Mouse (Mus musculus): ENCODE data around the gene Upf1. TPM values are rescaled to one million over a fixed set of nuclear protein-coding genes. Genes with fewer than 3 reads are reported as not detected.
A peak's percentile ranks its signal among the peaks of the same experiment; 100 is the strongest.

Gene Upf1
- total RNA-seq, 2 experiments from 2014 or later: 61.8 to 66.1 TPM

- DNase-seq (ENCODE audit: extremely low spot score in 1 of 2, low spot score in 1 of 2): peak; percentile 79 to 80
Observed at GRCm38 (mm10) chr8:70282603-70283135, 70.4 kb downstream of the Upf1 start, which contains the start of gene Homer3. TSS of gene Homer3 (plus strand) at chr8:70282827.

Other genes starting within 250 kb of the Upf1 start
- gene Ncan, start 232.4 kb downstream of the Upf1 start, total RNA-seq (2021): 100 to 1,000 TPM; 188 to 207 TPM
- 10 to 100 TPM; 25.5 to 29.8 TPM for gene Nr2c2ap, start 221.9 kb downstream of the Upf1 start, total RNA-seq (2021)
- gene Rfxank, start 214.1 kb downstream of the Upf1 start, total RNA-seq (2021): 10 to 100 TPM; 11.8 to 12.0 TPM
- 10 to 100 TPM; 47.0 to 47.5 TPM for gene Borcs8, start 213.8 kb downstream of the Upf1 start, total RNA-seq (2021)
- gene Mef2b, start 213.6 kb downstream of the Upf1 start, total RNA-seq (2021): not detected
- 10 to 100 TPM; 48.7 to 59.9 TPM for gene Tmem161a, start 180.9 kb downstream of the Upf1 start, total RNA-seq (2021)
- gene Slc25a42, start 141.0 kb downstream of the Upf1 start, total RNA-seq (2021): 10 to 100 TPM; 34.9 to 42.0 TPM
- 100 to 1,000 TPM; 107 to 133 TPM for gene Sugp2, start 119.1 kb downstream of the Upf1 start, total RNA-seq (2021)
- gene Armc6, start 118.8 kb downstream of the Upf1 start, total RNA-seq (2021): 10 to 100 TPM; 43.4 to 49.4 TPM
- gene Homer3, start 70.5 kb downstream of the Upf1 start, total RNA-seq (2021): 10 to 100 TPM; 84.4 to 86.0 TPM
- gene Ddx49, start 50.8 kb downstream of the Upf1 start, total RNA-seq (2021): 10 to 100 TPM; 44.7 to 47.5 TPM
- 100 to 1,000 TPM; 123 to 141 TPM for gene Cope, start 50.8 kb downstream of the Upf1 start, total RNA-seq (2021)
- 100 to 1,000 TPM; 117 to 122 TPM for gene Cers1, start 37.5 kb downstream of the Upf1 start, total RNA-seq (2021)
- gene Gdf1, start 23.5 kb downstream of the Upf1 start, total RNA-seq (2021): 10 to 100 TPM; 14.1 to 19.4 TPM
- gene Comp, start 20.3 kb upstream of the Upf1 start, total RNA-seq (2021): under 1 TPM; 0.32 to 0.47 TPM
- gene Crtc1, start 86.3 kb upstream of the Upf1 start, total RNA-seq (2021): 100 to 1,000 TPM; 166 to 172 TPM
- 10 to 100 TPM; 54.1 to 60.7 TPM for gene Klhl26, start 123.7 kb upstream of the Upf1 start, total RNA-seq (2021)
- 100 to 1,000 TPM; 318 to 351 TPM for gene Tmem59l, start 134.1 kb upstream of the Upf1 start, total RNA-seq (2021)
- gene Crlf1, start 139.9 kb upstream of the Upf1 start, total RNA-seq (2021): 10 to 100 TPM; 45.2 to 49.5 TPM
- 100 to 1,000 TPM in 1 of 2 experiments, 10 to 100 TPM in 1; 91.1 to 101 TPM for gene Rex1bd, start 153.5 kb upstream of the Upf1 start, total RNA-seq (2021)
- gene Uba52, start 157.5 kb upstream of the Upf1 start, total RNA-seq (2021): 1,000 to 10,000 TPM; 1,005 to 1,128 TPM
- gene Fkbp8, start 174.4 kb upstream of the Upf1 start, total RNA-seq (2021): 100 to 1,000 TPM; 432 to 468 TPM
- gene Kxd1, start 174.7 kb upstream of the Upf1 start, total RNA-seq (2021): 10 to 100 TPM; 37.8 to 38.0 TPM
- 10 to 100 TPM; 20.3 to 23.5 TPM for gene Ell, start 186.2 kb upstream of the Upf1 start, total RNA-seq (2021)
- 10 to 100 TPM; 41.5 to 47.0 TPM for gene Isyna1, start 241.1 kb upstream of the Upf1 start, total RNA-seq (2021)

Measured in layer of hippocampus, postnatal 25 days (tissue).